Mouse (Mus musculus): ENCODE data around the gene Scyl3. TPM values are rescaled to one million over a fixed set of nuclear protein-coding genes. Genes with fewer than 3 reads are reported as not detected.

Gene Scyl3
- polyA plus RNA-seq, 1 experiment from 2014 or later = 23.3 TPM

- no peak for ATAC-seq (ENCODE audit: low FRiP score, low read depth)
- H3K27me3 ChIP-seq = no peaks in the 10 kb centered on the region
- H3K9ac ChIP-seq (replicated peaks) = no peak overlapping the region
- H3K4me1 ChIP-seq = no peaks in the 10 kb centered on the region
- WGBS = 96% methylated on average over 2 of the region's 2 CpGs
- no peaks in the 10 kb centered on the region for H3K9me3 ChIP-seq
- no peak overlapping the region for H3K27ac ChIP-seq (replicated peaks)
- no peak overlapping the region for H3K4me3 ChIP-seq
- H3K36me3 ChIP-seq = 0 out of 2 replicates have a peak, but pooled peaks cover 14% of the 10 kb centered on the region
- H3K4me2 ChIP-seq (replicated peaks) = no peak overlapping the region
These were observed 46.2 kb downstream of the Scyl3 start for GRCm38 (mm10) chr1:163975088-163975487.

- Histone ChIP-seq H3K4me3 (no peak overlapping the region), H3K9me3 (no peaks in the 10 kb centered on the region), H3K27ac (replicated peaks) (no peak overlapping the region), H3K27me3 (no peaks in the 10 kb centered on the region), H3K4me2 (replicated peaks) (no peak overlapping the region), H3K9ac (replicated peaks) (no peak overlapping the region), H3K4me1 (no peaks in the 10 kb centered on the region), H3K36me3 (peaks cover 26% of the 10 kb centered on the region; the same call in 1 of the 2 replicates)
- WGBS = 79% methylated on average over 1 of the region's 1 CpGs
- ATAC-seq (ENCODE audit: low FRiP score, low read depth) = no peak
These were observed 47.6 kb downstream of the Scyl3 start for GRCm38 (mm10) chr1:163976515-163976914.

- Histone ChIP-seq H3K27ac (replicated peaks) (no peak overlapping the region), H3K9me3 (no peaks in the 10 kb centered on the region), H3K4me3 (no peak overlapping the region), H3K36me3 (no peaks in the 10 kb centered on the region), H3K27me3 (no peaks in the 10 kb centered on the region), H3K4me1 (peaks cover 9% of the 10 kb centered on the region), H3K4me2 (replicated peaks) (no peak overlapping the region), H3K9ac (replicated peaks) (no peak overlapping the region)
- 89% methylated on average over 4 of the region's 4 CpGs for WGBS
- ATAC-seq (ENCODE audit: low FRiP score, low read depth) = no peak
These were observed 63.5 kb downstream of the Scyl3 start for GRCm38 (mm10) chr1:163992371-163992770.

DNA sequence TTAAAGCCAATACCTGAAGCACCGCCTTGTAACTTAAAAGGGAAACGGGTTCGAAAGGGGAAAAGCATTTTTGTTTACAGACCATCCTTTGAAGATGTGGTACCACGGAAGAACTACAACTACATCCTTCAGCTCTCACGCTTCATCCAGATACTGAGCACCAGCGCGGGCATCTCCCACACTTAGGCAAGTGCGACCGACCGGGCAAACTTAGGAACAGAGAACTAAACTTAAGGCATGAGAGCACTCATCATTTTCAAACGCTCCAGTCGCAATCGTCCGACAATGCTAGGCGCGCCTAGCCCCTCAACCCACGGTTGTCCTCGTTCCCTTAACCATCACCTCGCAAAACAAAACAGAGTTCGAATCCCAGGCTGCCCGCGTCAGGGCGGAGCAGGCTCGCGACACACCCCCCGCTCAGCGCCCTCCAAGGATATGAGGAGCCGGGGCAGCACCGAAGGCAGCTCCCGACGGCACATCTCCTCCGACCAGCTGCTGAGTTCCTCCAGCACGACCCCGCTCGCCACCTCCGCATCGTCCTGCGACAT lies 65.3 kb downstream of the Scyl3 start:
- peak overlapping the region; percentile 71 for H3K4me3 ChIP-seq
- peak; percentile 59; the same call in 1 of the 2 replicates for ATAC-seq (ENCODE audit: low FRiP score, low read depth)
- 1% methylated on average over 38 of the region's 38 CpGs for WGBS
- H3K36me3 ChIP-seq = no peaks in the 10 kb centered on the region
- peak overlapping the region; percentile 71 for H3K9ac ChIP-seq (replicated peaks)
- H3K27me3 ChIP-seq = no peaks in the 10 kb centered on the region
- no peak overlapping the region for H3K27ac ChIP-seq (replicated peaks)
- peaks cover 9% of the 10 kb centered on the region for H3K4me1 ChIP-seq
- no peaks in the 10 kb centered on the region for H3K9me3 ChIP-seq
- peak overlapping the region; percentile 72 for H3K4me2 ChIP-seq (replicated peaks)

DNA sequence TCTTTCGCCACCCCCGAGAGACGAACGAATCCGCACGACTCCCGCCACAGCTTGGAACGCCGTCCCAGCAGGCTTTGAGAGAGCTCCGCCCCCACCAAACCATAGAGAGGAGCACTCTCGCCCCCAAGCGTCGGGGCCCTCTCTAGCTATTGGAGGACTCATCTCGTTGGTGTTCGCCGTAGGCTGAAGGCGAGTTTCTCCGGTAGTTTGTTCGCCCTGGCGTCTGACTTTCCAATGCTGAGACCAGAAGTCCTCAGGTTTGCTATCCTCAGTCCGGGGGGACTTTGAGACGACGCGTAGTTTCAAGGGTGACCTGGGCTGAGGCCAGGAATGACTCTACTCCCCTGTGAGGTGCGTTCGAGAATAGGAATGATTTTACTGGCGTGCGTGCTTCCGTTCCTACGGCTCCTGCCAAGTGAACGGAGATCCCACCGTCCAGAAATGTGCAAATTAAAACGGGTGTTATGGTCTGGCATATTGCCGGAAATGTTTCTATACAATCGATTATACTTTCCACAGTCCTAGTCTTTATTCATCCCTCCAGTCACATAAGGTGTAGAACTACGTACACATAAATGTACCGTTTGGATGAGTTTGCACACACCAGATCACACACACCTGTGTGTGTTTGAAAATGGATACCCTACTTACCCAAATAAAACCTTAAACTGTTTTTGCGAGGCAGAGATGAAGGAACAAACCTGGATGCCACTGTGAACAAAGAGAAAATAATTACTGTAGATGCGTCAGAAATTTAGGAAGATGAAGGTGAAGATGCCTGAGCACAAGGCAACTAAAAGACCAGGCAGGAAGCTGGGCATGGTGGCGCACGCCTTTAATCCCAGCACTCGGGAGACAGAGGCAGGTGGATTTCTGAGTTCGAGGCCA lies 66.1 kb downstream of the Scyl3 start, which contains the start of the genes BC055324 and Mettl18:
TSS of gene BC055324 (minus strand) at position 76 of the 888 bp plus-strand sequence.
TSS of gene Mettl18 (plus strand) at position 169 of the 888 bp plus-strand sequence.
- no peaks in the 10 kb centered on the region for H3K9me3 ChIP-seq
- 4% methylated on average over 43 of the region's 43 CpGs for WGBS
- H3K4me3 ChIP-seq = peak within 1 kb of the TSS; percentile 71
- peak within 1 kb of the TSS; percentile 72 for H3K4me2 ChIP-seq (replicated peaks)
- peak within 1 kb of the TSS; percentile 71 for H3K9ac ChIP-seq (replicated peaks)
- H3K27me3 ChIP-seq = no peaks in the 10 kb centered on the region
- ATAC-seq (ENCODE audit: low FRiP score, low read depth) = peak; percentile 99
- H3K36me3 ChIP-seq = no peaks in the 10 kb centered on the region
- peak within 1 kb of the TSS; percentile 56 for H3K27ac ChIP-seq (replicated peaks)
- peaks cover 9% of the 10 kb centered on the region for H3K4me1 ChIP-seq

- Histone ChIP-seq H3K4me1 (peaks cover 9% of the 10 kb centered on the region), H3K9me3 (no peaks in the 10 kb centered on the region), H3K4me3 (peak overlapping the region; percentile 71), H3K27ac (replicated peaks) (no peak overlapping the region), H3K9ac (replicated peaks) (0 out of 2 replicates have a peak overlapping the region, but pooled peaks have one; percentile 71), H3K4me2 (replicated peaks) (peak overlapping the region; percentile 72), H3K27me3 (no peaks in the 10 kb centered on the region), H3K36me3 (no peaks in the 10 kb centered on the region)
- WGBS = 86% methylated on average over 1 of the region's 2 CpGs
- ATAC-seq (ENCODE audit: low FRiP score, low read depth) = no peak
These were observed 66.7 kb downstream of the Scyl3 start for GRCm38 (mm10) chr1:163995609-163995913.

DNA sequence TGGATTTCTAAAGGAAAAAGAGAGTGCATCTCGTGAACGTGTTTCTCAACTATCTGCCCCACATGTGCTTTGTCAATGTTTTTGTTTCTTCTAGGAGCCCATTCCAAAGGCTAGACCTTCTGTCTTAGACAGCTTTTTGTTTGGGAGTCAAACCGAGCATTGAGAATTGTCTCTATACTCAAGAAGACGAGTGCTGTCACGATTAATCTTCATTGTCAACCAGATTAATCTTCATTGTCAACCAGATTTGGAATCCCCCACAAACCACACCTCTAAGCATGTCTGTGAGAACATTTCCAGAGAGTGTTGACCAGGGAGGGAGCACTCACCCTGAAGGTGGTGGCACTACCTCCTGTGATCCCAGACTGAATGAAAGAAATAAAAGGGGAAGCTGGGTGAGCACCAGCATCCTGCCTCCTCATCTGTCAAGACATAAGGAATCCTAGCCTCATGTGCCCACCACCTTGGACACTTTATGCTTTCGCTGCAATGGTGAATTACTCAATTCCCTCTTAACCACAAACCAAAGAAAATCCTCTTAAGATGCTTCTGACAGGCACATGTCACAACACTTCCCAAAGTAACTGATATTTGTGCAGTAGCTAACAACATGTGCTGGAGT lies 73.0 kb downstream of the Scyl3 start:
- WGBS = 52% methylated on average over 6 of the region's 6 CpGs
- H3K4me1 ChIP-seq = no peaks in the 10 kb centered on the region
- H3K27me3 ChIP-seq = no peaks in the 10 kb centered on the region
- no peaks in the 10 kb centered on the region for H3K9me3 ChIP-seq
- H3K4me3 ChIP-seq = no peak overlapping the region
- no peak overlapping the region for H3K27ac ChIP-seq (replicated peaks)
- ATAC-seq (ENCODE audit: low FRiP score, low read depth) = no peak
- no peak overlapping the region for H3K4me2 ChIP-seq (replicated peaks)
- H3K36me3 ChIP-seq = no peaks in the 10 kb centered on the region
- H3K9ac ChIP-seq (replicated peaks) = no peak overlapping the region

DNA sequence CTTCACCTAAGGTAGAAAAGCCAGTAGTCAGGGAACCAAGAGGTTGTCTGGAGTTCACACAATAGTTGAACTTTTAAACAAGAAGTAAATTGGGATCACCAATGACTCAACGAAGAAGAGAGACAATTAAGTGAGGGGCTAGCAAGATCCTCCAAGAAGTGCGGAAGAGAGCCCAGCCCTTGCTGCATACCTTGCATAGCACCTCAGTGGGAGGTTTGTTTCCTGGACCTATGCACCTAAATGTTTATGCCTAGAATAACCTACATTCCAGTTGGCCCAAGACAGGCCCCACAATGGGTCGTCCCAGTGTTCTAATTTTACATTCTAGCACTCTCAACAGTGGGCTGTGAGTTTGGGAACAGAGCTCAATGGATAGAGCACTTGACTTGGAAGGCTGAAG lies 75.4 kb downstream of the Scyl3 start:
- Histone ChIP-seq H3K9ac (replicated peaks) (no peak overlapping the region), H3K27me3 (no peaks in the 10 kb centered on the region), H3K27ac (replicated peaks) (no peak overlapping the region), H3K4me1 (no peaks in the 10 kb centered on the region), H3K36me3 (no peaks in the 10 kb centered on the region), H3K9me3 (no peaks in the 10 kb centered on the region), H3K4me3 (no peak overlapping the region), H3K4me2 (replicated peaks) (no peak overlapping the region)
- no peak for ATAC-seq (ENCODE audit: low FRiP score, low read depth)
- WGBS = 69% methylated on average over 3 of the region's 3 CpGs

Other genes starting within 250 kb of the Scyl3 start
- gene Mettl11b, start 203.9 kb upstream of the Scyl3 start, polyA plus RNA-seq (2016; fragmentation: Nextera tagmentation; extraction: Ambion mirVana) = 0.17 and 0.42 TPM in 2 replicates
- 59.7 and 60.1 TPM in 2 replicates for gene Kifap3, start 149.5 kb upstream of the Scyl3 start, polyA plus RNA-seq (2016; fragmentation: Nextera tagmentation; extraction: Ambion mirVana)
- gene BC055324, start 65.7 kb downstream of the Scyl3 start, polyA plus RNA-seq (2016; fragmentation: Nextera tagmentation; extraction: Ambion mirVana) = 23.7 and 24.4 TPM in 2 replicates
- gene Mettl18, start 65.8 kb downstream of the Scyl3 start, polyA plus RNA-seq (2016; fragmentation: Nextera tagmentation; extraction: Ambion mirVana) = 9.4 and 10.1 TPM in 2 replicates
- gene Sele, start 119.1 kb downstream of the Scyl3 start, polyA plus RNA-seq (2016; fragmentation: Nextera tagmentation; extraction: Ambion mirVana) = not detected in 2 replicates
- 0.10 TPM in 1 of 2 replicates, not detected in the other for gene Sell, start 132.9 kb downstream of the Scyl3 start, polyA plus RNA-seq (2016; fragmentation: Nextera tagmentation; extraction: Ambion mirVana)
- gene Selp, start 186.2 kb downstream of the Scyl3 start, polyA plus RNA-seq (2016; fragmentation: Nextera tagmentation; extraction: Ambion mirVana) = not detected in 2 replicates
- gene F5, start 222.7 kb downstream of the Scyl3 start, polyA plus RNA-seq (2016; fragmentation: Nextera tagmentation; extraction: Ambion mirVana) = 0.13 and 0.34 TPM in 2 replicates

Measured in midbrain, embryonic 12.5 days (tissue).